Mouse (Mus musculus): Measurements from ENCODE around the gene Prdm11. TPM values are rescaled to one million over a fixed set of nuclear protein-coding genes. Genes with fewer than 3 reads are reported as not detected.
A peak's percentile ranks its signal among the peaks of the same experiment; 100 is the strongest.

Prdm11 gene
- total RNA-seq, 1 experiment from 2014 or later, result 40.8 TPM

DNA sequence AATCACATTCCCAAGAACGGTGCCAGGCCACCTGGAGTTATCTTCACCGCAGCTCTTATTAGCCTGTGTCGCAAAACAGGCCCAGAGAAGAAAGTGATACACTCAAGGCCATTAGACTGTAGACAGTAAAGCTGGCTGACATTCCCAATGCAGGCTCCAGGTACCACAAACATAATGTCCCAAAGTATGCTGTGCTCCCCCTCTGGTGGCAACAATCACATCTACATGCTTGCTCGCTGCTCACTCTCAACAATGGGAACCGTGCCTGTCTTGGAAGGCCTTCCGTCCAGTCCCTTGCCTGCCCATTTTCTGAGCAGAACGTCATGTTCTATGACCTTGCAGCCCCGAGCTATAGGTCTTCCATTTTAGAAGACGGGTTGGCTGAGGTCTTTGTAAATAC lies 34.0 kb downstream of the Prdm11 start:
- DNase-seq, result peak; percentile 42

DNA sequence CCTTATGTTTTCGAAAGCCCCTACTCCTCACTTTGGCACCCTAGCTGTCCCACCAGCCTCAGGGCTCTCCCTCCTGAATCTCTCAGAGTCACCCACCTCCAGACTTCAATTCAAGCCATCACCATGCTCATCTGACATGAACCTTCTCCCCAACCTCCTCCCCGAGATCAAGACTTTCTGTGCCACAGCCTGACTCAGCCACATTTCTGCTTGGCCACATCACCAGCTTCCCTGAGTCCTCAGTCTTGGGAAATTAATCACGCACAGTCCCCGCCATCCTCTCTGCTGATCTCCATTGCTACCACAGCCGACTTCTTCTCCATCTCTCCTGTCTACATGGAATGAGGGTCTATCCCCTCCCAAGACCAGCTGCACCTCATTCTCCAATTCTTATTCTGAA lies 34.5 kb downstream of the Prdm11 start:
- DNase-seq, result no peak

DNA sequence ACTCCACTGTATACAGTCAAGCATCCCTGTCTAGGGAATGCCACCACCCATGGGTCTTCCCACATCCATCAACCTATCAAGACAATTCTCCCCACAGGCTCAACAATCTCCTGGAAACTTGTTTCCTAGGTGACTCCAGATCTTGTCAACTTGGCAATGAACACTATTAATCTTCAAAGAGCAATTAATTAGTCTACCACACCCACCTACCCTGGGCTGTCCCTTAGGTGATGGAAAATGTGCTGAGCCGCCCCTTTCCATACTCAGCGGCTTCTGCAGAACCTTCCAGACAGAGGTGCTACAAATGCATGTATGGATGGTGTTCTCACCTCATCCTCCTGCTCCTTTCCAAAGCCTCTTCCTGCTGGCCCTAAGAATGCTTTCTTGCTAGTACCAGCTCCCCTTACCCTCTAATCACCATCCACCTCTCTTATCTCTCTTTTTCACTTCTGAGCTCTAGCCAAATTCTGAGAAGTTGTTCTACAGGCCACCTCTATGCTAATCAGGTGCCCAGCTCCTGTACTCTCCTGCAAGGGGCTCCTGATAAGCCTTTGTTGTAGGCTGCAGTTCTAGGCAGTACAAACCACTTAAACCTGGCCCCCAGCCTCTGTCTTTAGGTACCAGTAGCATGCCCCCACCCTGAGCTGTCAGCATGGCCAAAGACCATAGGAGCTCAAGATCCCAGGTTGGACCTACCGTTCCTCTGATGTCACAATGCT lies 37.8 kb downstream of the Prdm11 start:
- DNase-seq, result no peak

DNA sequence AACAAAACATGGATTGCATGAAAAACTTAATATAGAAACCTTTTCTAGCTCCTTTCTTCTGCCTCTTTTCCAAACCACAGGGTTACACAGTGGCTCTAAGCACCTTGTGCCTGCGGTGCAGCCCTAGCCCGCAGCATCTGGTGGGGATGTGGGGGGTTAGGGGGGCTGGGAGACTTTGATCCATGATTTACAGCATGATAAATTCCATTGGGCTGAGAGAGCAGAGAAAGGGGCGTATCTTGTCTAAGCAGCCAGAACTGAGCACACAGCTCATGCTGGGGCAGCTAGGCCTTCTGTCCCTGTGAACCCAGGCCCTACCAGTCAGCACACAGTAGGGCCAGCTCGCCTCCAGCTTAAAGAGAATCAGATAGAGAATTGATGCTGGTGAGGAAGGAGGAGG lies 40.9 kb downstream of the Prdm11 start:
- no peak for DNase-seq

DNA sequence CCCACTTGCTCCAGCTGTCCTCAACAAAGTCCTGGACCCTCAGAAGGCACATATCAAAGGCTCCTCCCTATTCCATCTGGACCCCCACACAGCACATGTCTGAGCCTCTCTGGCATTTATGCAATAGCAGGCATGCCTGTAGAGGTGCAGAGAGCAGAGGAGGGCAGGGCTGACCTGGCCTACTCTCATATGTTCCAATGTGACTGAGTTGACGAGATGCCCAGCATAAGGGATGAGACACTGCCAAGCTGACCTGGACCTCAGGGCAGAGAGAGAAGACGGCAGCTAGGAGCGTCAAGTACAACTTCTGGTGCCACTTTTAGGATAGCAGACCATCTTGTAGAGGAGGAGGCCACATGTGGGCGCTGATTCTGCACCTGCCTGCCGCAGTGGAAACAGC lies 54.0 kb downstream of the Prdm11 start:
- DNase-seq, result no peak

DNA sequence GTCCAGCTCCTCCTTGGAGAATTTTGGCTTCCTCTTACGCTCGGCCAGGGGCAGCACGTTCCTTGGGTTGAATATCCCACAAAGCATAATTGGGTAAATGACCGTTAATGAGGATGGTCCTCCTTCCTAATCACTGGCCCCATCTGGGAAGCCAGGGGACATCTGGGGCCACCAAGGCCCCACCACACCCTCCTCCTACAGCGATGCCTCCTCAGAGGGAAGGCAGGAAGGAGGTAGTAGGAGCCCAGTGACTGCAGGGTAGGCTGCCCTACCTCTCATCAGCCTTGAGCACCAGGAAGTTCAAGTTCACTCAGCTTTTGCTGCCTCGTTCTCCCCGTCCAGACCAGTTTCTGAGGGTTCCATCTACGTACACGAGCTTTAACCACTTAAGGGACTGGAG lies 56.4 kb downstream of the Prdm11 start:
- DNase-seq, result no peak

DNA sequence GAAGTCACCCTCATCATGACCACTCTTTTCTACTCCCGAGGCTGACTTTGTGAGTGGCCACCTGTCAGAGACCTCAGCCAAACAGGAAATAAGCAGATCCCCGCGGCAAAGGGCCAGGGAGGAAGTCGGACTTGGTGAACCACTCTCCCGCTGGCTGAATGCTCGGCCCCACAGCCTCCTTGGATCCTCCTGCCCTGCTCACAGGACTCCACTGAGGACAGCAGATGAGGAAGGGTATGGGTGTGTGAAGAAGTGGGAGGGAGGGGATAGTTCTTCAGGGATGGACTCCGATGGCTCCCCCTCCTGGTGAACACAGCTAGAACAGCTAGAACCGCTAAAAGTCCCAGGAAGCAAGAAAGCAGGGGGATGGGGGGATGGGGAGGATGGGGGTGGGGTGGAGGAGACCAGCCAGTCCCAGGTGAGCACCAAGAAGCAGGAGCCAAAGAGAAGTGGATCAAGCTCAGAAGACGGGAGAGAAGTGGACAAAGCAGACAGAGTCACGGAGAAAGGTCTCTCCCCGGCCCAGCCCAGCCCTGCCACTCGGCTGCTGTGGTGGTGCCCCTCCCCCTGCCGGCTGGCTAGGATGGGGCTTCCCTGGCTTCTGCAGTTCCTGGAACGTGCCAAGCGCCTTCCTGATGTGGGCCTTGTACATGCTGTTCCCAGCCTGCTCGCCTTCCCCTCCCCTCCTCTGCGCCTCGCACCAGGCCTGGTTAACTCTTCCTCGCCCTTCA lies 57.9 kb downstream of the Prdm11 start:
- peak; percentile 88 for DNase-seq

DNA sequence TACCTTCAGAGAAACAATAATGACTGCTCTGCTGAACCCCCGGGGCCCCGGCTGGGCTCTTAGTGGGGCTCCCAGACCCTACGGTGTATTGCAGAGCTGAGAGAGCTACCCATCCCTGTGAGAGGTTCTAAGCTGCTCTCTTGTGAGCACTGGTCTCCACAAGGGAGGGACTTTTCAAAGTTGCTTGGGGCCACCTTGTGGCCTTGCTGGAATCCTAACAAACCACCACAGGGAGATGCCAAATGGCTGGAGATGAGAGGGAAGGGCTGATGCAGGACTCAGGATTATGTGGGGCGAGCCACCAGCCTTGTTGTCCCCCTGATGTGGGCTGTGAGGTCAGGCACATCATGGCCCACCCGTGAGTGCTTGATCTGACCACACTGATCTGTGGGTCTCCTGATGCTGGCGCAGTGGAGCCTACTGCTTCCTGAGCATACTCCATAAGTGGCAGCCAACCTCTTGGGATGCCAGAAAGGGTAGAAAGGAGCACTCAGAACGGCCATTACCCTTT lies 58.8 kb downstream of the Prdm11 start:
- no peak for DNase-seq

DNA sequence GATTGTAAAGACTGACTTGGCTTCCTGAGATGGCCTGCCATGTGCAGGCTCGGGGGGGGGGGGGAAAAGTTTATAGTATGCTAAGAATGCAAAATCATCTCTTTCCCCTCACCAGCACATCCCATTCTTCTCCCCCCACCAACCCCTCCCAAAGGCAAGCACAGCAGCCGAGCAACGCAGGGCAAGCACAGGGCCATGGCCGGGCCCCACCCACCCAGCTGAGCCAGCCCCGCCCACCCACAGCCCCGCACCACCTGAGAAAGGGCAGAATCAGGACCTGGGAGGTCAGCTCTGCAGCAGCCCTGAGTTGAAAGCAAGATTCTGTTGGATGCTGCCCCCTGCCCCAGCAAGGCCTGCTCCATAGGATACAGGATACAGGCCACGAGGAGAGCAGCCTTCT lies 60.4 kb downstream of the Prdm11 start:
- DNase-seq, result no peak

DNA sequence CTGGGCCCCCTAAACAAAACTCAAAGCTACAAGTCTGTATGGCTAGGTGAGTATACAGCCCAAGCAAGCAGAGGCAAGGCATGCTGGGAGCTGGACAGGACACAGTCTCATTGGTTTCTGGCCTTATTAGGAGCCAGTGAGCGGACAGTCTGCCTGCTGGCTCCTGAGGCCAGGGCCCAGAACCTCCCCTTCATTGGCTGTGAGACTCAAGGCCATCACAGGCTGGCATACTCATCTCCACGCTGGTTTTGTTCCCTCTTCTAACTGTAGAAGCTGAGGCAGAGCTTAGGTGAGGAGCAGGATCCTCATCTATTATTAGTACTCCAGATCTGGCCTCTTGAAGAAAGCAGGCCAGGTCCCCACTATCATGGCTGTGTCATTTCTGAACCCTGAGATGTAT lies 60.8 kb downstream of the Prdm11 start:
- peak; percentile 49 for DNase-seq

DNA sequence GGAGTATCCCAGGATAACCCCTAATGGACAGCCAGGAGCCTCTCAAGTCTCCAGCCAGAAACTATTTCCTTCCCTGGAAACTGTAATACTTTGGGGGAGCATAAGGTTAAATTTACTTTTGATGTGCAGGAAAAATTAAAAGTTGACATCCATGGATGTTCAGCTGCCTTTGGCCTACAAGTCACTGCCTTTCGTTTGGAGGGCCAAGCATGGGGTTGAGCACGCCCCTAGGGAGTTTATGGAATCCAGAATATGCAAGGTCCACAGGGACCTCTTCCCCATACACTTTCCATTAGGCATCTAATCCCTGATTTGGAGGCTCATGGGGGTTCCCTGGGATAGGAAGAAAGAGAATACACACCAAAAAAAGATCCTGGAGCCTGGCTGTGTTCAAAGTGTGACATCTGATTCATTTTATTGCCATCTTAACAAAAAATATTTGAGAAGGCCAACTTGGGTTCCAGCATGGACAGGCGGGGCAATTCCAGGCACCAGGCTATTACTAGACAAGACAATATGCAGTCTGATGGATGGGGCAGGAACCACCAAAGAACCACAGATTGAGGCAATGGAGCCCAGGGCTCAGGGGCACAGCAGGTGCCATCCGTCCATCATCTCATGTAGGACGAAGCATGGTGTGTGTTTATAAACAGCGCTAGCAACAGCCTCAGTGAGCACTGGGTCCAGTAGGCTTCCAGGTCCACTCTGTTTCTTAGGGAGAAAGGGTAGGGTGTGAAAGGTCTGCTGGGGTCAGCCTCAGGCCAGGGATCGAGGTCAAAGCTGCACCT lies 61.5 kb downstream of the Prdm11 start:
- DNase-seq, result no peak

DNA sequence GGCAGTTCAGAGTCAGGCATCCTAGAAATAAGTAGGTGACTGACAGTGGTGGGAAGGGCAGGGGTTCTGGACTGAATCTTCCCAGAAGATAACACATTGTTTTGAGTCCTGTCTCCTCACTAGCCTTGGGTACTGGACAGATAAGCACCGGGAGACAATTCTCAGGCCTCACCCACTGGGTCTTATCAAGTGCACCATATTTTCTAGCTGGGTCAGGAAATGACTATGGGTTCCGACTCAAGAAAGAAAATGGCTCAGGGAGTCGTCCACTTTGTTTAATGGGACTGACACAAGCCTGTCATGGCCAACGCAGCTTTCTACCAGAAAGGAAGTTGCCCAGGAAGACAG lies 62.7 kb downstream of the Prdm11 start:
- DNase-seq, result no peak

DNA sequence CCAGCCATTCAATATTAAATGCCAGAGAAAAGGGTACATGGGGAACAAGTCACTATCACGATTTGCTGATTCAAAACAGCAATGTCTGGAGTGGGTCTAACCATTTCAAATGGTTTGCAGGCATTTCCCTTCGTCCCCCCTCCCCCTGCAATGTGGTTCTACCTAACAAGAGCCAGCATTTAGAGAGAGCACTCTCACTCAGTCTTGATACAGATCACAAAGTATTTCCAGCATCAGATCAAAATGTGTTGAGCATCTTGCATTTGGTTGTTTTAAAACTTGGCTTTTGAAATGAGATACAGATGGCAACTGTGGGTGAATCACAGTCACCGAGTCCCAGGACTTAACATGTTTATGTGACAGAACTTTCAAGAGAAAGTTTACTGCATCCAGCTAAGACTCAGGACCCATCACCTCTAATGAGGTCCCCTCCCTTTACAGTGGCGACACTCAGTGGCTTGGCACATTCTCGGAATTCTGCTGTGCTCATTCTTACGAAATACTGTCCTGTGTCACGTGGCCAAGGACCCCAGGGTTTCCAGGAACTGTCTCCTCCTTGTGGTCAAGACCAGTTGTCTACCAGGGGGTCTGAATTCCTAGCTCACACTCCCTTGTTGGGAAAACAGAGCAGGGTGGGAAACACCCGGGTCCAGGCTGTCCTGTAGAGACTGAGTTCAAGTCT lies 63.2 kb downstream of the Prdm11 start:
- DNase-seq, result no peak

DNA sequence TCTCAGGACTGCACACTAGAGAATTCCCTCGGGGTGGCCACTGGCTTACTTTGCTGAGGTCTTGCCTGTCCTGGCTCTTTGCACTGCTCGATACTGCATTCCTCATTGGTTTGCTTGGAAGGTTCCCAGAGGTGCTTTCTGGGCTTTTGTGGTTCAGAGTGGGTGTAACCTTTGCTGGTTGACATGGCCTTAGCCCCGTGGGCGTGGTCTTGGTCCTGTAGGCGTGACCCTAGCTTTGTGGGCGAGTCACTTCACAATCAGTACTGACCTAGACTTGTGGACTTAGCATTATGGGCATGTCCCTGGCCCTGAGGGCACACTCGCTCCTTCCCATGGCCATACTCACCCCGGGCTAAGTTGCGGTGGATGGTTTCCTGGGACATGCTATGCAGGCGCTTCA lies 65.8 kb downstream of the Prdm11 start:
- peak; percentile 34 for DNase-seq

DNA sequence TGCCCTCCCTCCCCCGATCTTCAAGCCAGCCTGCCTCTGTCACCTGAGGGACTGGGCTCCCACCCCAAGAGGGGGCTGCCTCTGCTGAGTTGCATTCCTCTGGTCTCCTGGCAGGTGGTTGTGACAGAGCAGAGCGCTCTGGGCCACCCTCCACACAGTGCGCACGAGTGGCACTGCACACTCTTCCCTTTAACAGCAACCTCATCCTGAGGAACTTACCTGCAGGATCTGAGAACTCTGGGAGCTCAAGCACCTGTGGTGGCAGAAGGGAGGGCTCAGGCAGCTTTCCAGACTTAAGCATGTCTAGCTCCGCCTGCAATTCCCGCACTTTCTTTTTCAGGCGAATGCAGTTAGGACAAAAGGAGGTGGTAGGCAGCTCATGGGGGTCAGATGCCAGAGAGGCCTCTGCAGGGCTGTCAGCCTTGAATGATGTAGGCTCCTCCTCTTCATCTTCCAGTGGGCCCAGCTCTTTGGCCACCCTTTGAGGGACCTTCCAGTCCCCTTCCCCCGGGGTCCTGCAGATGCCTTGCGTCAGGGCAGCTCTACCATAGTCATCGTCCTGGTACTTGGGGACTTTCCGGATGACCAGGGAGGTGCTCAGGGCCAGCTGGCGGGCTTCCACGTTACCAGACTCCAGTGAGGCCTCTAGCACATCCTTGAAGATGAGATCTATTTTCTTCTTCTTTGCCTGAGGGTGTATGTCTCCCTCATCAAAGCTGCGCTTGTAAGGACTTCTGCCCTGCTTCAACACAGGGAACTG lies 70.8 kb downstream of the Prdm11 start:
- no peak for DNase-seq

DNA sequence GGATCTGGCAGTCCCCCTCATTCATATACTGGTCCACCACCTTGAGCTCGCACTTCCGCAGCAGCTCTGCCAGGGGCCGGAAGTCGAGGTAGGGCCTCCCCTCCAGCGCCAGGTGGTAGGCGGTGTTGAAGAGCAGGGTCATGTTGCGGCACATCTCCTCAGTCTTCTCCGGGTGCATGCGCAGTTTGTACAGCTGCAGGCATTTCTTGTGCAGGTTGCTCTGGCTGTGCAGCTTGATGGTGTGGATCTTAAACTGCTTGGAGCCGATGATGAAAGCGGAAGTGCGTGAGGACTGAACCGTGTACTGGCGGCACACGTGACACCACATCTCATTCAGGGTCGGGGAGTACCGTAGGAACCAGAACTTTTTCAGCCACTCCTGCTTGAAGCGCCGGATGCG lies 72.3 kb downstream of the Prdm11 start:
- DNase-seq, result no peak

DNA sequence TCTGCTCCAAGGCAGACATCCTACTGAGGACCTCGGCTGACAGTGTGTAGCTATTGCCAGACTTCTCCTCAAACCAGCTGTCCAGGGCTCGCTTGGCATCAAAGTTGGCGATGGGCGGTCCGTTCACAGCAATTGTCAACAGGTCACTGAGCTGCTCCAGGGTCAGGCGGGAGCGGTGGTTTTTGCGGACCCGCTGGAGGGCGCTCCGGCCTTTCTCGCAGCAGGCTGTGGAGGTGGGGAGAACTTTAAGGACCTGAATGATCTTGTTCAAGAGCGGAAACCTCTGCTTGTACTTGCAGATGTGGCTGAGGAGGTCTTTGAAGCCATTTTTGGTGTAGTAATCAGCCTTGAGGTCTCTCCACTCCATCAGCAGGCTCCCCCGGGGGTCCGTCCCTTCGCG lies 73.9 kb downstream of the Prdm11 start:
- DNase-seq, result no peak

DNA sequence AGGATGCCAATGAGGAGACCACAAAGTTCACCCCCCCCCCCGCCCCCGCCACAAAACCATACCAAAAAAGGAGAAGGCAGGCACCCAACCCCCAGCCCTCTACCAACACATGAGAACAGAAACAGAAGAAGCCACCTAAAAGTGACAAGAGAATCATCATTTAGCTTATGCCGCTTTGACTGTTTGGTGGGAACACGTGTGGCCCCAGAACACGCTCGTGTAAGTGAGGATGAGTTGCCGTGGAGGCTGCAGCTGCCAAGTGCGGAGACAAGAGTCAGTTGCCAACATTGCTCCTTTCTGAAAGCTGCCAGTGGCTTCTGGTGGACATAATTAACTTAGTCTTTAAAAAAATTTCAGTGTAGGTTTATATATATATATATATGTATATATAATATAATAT lies 74.4 kb downstream of the Prdm11 start:
- DNase-seq, result no peak

DNA sequence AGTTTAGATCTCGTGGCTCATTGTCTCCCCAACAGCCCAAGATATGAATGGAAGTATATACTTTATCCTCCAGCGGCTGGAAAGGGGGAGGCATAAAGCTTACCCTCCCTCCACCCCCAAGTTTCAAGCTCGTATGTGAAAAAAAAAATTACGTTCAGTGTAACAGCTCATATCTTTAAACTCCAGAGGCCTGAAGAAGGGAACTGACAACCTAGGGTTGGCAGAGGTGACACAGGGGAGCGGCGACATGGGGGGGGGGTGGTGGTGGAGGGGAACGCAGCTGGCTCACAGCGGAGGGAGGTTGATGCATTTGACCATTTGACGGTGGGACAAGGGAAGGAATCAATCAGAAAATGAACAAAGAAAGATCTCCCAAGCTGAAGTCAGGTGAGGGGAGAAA lies 74.9 kb downstream of the Prdm11 start:
- no peak for DNase-seq

DNA sequence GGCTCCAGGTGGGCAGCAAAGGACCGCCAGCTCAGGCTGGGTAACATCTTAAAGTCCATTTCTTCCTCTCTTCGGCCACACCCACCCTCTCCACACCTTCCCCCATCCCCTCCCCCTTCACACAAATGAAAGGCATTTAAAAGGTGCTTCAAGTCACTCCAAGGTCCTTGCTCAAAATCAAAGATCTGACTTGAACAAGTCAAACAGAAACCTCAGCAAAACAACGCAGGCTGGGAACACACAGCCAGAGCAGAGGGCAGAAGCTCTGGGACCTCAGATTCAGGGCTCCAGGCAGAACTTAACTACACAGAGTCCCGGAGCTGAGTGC lies 78.2 kb downstream of the Prdm11 start:
- no peak for DNase-seq

DNA sequence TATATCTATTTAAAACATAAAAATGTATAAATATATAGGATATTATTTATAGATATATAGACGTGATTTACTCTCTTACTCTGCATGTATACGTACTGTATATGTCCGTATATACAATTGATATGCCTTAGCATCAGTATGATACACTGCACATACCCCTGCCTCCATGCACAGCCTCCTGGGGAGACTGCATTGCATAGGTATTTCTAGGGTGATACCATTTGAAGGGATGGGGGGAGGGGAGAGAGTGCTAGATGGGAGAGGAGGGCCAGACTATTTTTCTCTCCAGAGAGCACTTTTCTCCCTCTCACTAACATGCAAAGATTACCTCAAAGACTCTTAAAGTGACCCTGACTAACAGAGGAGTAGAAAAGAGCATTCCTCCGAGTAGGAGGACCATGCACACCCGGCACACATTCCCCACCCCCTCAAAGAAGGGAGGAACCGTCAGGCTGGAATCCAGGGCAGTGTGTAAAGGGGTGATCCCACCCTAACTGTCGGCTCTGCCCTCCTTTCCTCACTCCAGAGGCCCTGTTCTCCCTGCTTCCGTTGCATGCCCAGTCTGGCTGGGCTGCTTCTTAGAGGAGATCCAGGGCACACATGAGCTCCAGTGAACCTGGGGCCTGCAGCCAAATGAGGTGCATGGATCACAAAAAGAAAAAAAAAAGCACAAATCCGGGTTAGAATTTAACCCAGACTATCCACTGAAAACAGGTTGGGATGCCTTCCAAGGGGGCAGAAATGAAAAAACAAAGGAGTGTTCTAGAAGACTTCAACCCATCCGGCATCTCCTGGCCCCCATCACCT lies 78.7 kb downstream of the Prdm11 start:
- DNase-seq, result no peak
